Mouse (Mus musculus) E14TG2a.4 (cell line): ENCODE measurements around the gene Bag2.

Experiments used
- H3K27me3 ChIP-seq: 2 replicates; pipeline ENCODE4 v1.6.1; 2014; ENCODE audit warnings: low read length, control low read depth; ENCODE audit not compliant: insufficient read depth
- H3K36me3 ChIP-seq: 2 replicates; pipeline ENCODE4 v1.6.1; 2014; ENCODE audit warnings: low read length, control low read depth; ENCODE audit not compliant: insufficient read depth
- H3K4me1 ChIP-seq: replicated peaks from 2 replicates; pipeline ENCODE4 v1.6.1; 2014; ENCODE audit warnings: low read depth, low read length, control low read depth
- H3K4me3 ChIP-seq: replicated peaks from 2 replicates; pipeline ENCODE4 v1.5.1; 2014; ENCODE audit warnings: mild to moderate bottlenecking, low read length
- H3K9me3 ChIP-seq: 2 replicates; pipeline ENCODE4 v1.6.1; 2014; ENCODE audit warnings: low read length, control low read depth
- CTCF ChIP-seq: conservative IDR thresholded peaks from 2 replicates; pipeline ENCODE4 v1.5.1; 2014; ENCODE audit warnings: low read length
- NANOG ChIP-seq: IDR thresholded peaks from 2 replicates; pipeline ENCODE4 v1.6.1; 2014; ENCODE audit warnings: borderline replicate concordance, low read length, mixed read lengths
- POU5F1 ChIP-seq: IDR thresholded peaks from 2 replicates; pipeline ENCODE4 v1.6.1; 2014; ENCODE audit warnings: low read length, borderline replicate concordance

The Bag2 gene

GRCm38 (mm10) chr1:33768827-33769226 lies 11.2 kb upstream of the Bag2 start:
- H3K9me3 ChIP-seq, result no peaks in the 10 kb centered on the region
- no peak overlapping the region for H3K4me3 ChIP-seq
- peaks cover 84% of the 10 kb centered on the region for H3K36me3 ChIP-seq
- H3K4me1 ChIP-seq, result peaks cover 9% of the 10 kb centered on the region
- no peaks in the 10 kb centered on the region for H3K27me3 ChIP-seq
- no peak for TF ChIP-seq CTCF
- TF ChIP-seq NANOG, result no peak
- TF ChIP-seq POU5F1, result no peak

GRCm38 (mm10) chr1:33768091-33768787 lies 10.6 kb upstream of the Bag2 start:
- no peak for TF ChIP-seq NANOG
- H3K27me3 ChIP-seq, result no peaks in the 10 kb centered on the region
- no peak overlapping the region for H3K4me3 ChIP-seq
- peaks cover 9% of the 10 kb centered on the region for H3K4me1 ChIP-seq
- H3K9me3 ChIP-seq, result no peaks in the 10 kb centered on the region
- peaks cover 84% of the 10 kb centered on the region for H3K36me3 ChIP-seq

DNA sequence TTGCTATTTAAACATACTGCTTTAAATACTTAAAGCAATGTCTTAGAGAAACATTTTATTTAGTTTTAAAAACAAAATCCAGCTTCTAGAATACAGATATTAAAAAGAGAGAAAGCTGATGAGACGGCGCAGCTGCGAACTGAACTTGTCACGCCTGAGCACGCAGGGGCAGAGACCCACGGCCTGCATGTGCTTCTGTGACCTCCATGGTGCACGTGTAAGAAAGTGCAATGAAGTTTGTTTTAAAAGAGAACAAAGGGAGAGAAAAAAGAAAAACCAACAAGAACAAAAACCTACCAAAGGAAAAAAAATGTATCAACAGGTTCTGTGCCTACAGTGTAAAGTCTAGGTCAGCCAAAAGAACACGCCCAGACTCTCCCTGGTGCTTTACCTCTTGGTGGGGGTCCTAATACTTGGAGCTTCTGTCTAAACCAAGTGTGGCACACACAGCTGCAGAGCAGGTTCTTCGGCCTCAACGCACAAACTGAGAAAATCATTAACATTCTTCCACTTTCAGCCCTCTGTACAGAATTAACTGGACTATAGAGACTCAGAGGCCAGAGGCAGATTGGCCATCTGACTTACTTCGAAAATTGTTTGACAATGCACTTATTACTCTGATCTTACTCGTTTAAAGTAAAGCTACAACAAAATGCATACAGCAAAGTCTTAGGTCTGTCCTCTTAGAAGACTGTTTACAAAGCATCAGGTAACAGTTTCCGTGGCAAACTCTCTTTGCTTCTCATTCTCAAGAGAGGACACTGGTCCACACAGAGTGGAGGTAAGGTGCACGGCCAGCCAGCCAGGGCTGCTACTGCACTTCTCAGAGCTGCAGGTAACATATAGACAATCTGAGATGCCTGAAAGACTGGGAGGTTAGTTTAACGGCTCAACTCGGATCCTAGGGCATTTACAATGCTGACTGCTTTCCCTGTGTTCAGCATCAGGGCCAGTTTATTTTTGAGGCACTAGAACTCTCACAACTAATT lies 9.2 kb upstream of the Bag2 start:
- Histone ChIP-seq H3K4me1 (peaks cover 9% of the 10 kb centered on the region), H3K4me3 (no peak overlapping the region), H3K27me3 (no peaks in the 10 kb centered on the region), H3K9me3 (no peaks in the 10 kb centered on the region), H3K36me3 (peaks cover 83% of the 10 kb centered on the region)
- TF ChIP-seq NANOG, result no peak
- no peak for TF ChIP-seq POU5F1
- no peak for TF ChIP-seq CTCF

DNA sequence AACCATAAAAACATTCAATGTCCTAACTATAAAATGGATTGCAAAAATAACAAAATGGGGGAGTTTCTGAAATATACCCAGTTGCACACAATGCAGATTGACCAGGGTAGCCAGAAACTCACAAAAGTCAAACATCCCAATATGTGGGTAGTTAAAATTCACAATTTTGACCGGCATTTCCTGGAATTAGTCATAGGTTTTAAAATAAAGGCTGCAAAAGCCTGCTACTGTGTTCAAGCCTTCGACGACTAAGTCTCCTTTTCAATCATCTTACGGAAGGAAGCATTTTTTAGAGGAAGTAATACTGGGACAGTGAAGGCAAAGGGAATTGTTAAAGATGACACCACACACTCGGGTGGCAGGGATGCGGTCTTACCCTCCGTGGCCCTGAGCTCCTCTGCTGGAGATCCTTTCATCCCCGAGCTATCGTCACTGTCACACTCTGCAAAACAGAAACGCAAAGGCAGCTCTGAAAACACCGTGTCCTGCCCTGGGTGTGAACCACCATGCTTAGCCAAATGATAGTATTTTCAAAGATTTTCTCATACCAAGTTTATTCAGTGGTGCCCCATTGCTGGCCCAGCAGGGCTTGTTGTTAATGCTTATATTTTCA lies 8.0 kb upstream of the Bag2 start:
- Histone ChIP-seq H3K9me3 (no peaks in the 10 kb centered on the region), H3K4me1 (peaks cover 9% of the 10 kb centered on the region), H3K4me3 (no peak overlapping the region), H3K27me3 (no peaks in the 10 kb centered on the region), H3K36me3 (peaks cover 82% of the 10 kb centered on the region)
- TF ChIP-seq POU5F1, result no peak
- no peak for TF ChIP-seq CTCF
- TF ChIP-seq NANOG, result no peak

DNA sequence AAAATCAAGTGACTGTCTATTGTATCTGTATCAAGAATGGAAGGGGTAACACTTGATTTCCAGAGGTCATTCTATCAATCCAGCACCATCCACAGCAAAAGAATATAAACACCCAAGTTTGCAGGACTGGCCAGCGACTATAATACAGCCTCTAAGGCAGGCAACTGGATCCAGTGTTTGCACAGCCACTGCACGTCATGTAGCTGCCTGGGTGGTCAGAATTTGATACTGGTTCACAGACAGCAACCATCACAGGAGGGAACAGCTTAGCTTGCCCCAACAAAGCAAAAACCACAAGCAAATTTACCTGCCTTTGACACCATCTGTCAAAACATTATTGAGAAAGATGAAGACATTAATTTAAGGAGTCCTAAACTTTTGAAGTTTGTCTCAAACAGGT lies 6.2 kb upstream of the Bag2 start:
- Histone ChIP-seq H3K36me3 (peaks cover 71% of the 10 kb centered on the region), H3K9me3 (no peaks in the 10 kb centered on the region), H3K27me3 (no peaks in the 10 kb centered on the region), H3K4me3 (no peak overlapping the region), H3K4me1 (peaks cover 16% of the 10 kb centered on the region)
- no peak for TF ChIP-seq CTCF
- TF ChIP-seq NANOG, result no peak
- TF ChIP-seq POU5F1, result no peak

DNA sequence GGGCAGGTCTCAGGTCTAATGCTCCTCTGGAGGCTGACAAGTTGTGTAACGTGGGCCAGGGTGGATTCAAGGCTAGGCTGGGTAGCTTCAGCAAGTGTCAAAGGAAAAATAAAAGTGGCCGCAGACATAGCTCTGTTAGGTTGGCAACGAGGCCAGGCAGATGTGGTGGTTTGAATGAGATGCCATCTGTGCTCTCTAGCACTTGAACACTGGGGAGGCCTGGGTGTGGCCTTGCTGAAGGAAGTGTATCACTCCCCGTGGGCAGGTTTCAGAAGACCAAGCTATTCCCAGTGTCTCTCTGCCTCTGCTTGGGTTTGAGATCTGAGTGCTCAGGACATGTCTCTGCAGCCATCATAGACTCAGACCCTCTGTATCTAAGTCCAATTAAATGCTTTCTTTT lies 893 bp upstream of the Bag2 start:
- peaks cover 33% of the 10 kb centered on the region for H3K36me3 ChIP-seq
- TF ChIP-seq CTCF, result no peak
- no peak for TF ChIP-seq POU5F1
- TF ChIP-seq NANOG, result no peak
- H3K27me3 ChIP-seq, result peaks cover 35% of the 10 kb centered on the region
- H3K4me3 ChIP-seq, result no peak overlapping the region
- no peaks in the 10 kb centered on the region for H3K9me3 ChIP-seq
- peaks cover 55% of the 10 kb centered on the region for H3K4me1 ChIP-seq

DNA sequence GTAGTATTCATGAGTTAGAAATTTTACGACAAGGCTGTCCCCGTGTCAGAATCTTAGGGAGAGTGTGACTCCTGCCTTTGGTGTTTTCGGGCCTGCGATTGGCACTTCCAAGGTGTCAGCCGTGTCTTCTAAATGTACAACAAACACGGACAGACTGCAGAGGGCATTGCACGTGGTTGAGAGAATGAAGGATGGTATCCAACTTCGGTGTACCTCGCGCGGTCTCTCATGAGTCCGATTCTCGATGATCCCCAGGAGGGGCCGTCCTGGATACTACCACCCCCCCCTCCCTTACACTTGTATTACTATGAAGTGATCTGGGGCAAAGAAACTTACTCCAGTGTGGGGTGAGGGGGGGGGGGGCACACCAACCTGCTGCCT lies 572 bp downstream of the Bag2 start:
- peaks cover 40% of the 10 kb centered on the region for H3K27me3 ChIP-seq
- H3K4me1 ChIP-seq, result peaks cover 55% of the 10 kb centered on the region
- TF ChIP-seq CTCF (no peak), POU5F1 (no peak), NANOG (no peak)
- no peaks in the 10 kb centered on the region for H3K9me3 ChIP-seq
- peaks cover 20% of the 10 kb centered on the region for H3K36me3 ChIP-seq
- peak overlapping the region; percentile 82 for H3K4me3 ChIP-seq

DNA sequence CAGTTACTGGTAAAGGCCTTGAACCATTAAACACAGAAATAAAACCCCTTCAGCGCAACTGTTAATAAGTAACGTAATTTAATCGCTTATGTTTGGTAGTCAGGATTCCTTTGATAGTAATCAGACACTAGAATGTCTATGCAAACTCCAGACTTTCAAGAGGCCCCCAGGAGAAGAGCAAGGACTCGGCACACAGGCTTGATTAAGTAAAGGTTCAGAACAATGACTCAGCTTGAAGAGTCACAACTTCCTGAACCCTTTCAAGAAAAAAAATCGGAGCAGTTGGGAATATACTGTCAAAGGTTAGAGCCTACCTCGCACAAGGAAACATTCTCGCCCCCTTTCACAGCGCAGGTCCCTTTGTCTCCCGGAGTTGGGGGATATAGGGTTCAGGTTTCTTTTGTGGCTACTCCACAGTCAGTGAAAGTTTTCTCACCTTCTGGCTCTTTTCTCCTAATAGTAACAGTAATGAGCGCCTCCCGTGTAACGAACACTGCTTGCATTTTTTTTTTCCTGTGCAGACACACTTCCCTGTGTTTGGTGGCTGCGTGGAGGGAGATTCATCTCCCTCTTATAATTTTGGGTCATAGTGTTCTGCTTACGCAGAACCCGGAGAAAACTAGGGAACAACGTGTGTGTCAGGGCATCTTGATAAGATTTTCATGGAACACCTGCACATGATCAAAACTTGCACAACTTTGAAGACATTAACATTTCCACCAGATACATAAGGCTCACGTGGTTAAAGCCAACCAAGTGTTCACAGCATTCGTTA lies 1.1 kb downstream of the Bag2 start:
- peaks cover 55% of the 10 kb centered on the region for H3K4me1 ChIP-seq
- H3K4me3 ChIP-seq, result peak overlapping the region; percentile 82; the same call in 1 of the 2 replicates
- H3K36me3 ChIP-seq, result peaks cover 15% of the 10 kb centered on the region
- TF ChIP-seq CTCF (no peak), NANOG (0 out of 2 replicates have a peak, but pooled peaks have one; percentile 15)
- no peaks in the 10 kb centered on the region for H3K9me3 ChIP-seq
- H3K27me3 ChIP-seq, result peaks cover 40% of the 10 kb centered on the region
